Mouse (Mus musculus) megakaryocyte, embryonic 14.5 days (primary cell): Measurements from ENCODE around the gene Arhgef18.

Experiments
- FLI1 ChIP-seq: IDR thresholded peaks from 2 replicates; pipeline ENCODE4 v1.6.1; 2012; ENCODE audit warnings: low read length, inconsistent platforms, mixed read lengths
- GATA1 ChIP-seq: IDR thresholded peaks from 3 replicates; pipeline ENCODE4 v1.6.1; 2012; ENCODE audit warnings: mixed read lengths, low read length, inconsistent platforms, borderline replicate concordance

DNA sequence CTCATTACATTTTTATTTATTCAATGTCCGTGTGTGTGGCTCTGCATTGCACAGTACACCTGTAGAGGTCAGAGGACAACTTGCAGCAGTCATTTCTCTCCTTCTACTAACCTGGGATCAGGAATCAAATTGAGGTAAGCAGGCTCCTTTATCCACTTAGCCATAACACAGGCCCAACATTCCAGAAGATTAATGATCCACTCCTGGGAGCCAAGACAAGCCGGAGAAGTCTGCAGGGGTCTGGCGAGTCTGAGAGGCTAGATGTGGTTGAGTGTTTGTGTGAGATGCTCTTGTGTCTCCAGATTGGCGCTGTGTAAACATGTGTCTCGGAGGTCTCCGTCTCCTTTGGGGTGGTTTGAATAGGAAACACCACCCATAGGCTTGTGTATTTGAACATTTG lies 42.1 kb upstream of the Arhgef18 start:
- no peak for TF ChIP-seq GATA1
- no peak for TF ChIP-seq FLI1
